Mouse (Mus musculus): ENCODE results near the gene Unc13a. TPM values are rescaled to one million over a fixed set of nuclear protein-coding genes. Genes with fewer than 3 reads are reported as not detected.

Gene Unc13a
- polyA plus RNA-seq, 1 experiment from 2014 or later: 0.50 TPM

DNA sequence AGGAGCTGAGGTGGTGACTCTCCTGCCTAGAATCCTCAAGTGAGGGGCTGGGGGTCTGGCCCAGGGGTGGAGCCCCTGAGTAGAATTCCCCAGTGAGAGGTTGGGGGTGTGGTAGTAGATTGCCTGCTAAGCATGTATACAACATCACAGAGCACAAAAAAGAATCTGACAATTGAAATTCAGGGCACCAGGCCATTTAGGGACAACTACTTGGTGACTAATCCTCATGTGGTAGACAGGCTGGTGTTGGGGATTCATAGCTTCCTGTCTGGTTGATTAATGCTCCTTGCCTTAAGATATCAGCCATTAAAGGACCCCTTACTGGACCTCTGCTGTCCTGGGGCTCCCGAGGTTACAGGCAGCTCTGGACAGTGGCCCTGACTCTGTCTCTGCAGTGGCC is 92.5 kb downstream of the Unc13a start:
- Histone ChIP-seq H3K9ac (ENCODE audit: low read depth, low read length) (no peak overlapping the region), H3K4me1 (replicated peaks; ENCODE audit: insufficient read depth, low read length) (no peaks in the 10 kb centered on the region), H3K4me3 (replicated peaks; ENCODE audit: low read depth, low read length) (no peak overlapping the region), H3K36me3 (ENCODE audit: insufficient read depth, low read length) (peaks cover under 1% of the 10 kb centered on the region; the same call in 1 of the 2 replicates), H3K9me3 (replicated peaks; ENCODE audit: low read length) (no peaks in the 10 kb centered on the region), H3K27me3 (ENCODE audit: insufficient read depth, low read length) (no peaks in the 10 kb centered on the region), H3K27ac (no peak overlapping the region), H3K4me2 (ENCODE audit: low read length) (no peak overlapping the region)
- 46% methylated on average over 1 of the region's 1 CpGs for whole genome bisulfite sequencing
- ATAC-seq (replicated peaks; ENCODE audit: low FRiP score, low read depth): no peak
- no peak for TF ChIP-seq CTCF (IDR thresholded peaks at IDR 0.05; ENCODE audit: low read depth)
- no peak for DNase-seq (ENCODE audit: low spot score)

DNA sequence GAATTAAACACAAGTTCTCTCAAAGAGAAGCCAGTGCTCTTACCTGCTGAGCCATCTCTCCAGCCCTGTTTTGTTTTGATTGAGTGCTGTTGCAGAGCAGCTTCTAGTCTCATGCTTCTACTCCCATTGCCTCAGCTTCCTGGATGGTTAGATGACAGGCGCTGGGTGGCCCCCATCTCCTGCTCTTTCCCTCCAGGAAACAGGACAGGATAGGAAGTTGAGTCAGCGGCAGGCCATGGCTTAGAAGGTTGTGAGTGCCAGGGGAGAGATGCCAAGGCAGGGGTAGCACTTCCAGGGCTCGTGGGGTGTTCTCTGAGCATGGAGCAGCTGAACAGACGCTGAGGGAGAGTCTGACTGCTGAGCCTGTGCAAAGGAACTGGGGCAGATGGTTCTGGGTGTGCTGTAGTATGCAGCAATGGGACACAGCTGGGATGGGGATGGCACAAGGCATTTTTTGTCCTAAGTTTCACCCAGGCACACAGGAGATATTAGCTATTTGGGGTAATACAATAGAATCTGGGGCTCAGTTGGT is 93.6 kb downstream of the Unc13a start:
- DNase-seq (ENCODE audit: low spot score) (no peak), ATAC-seq (replicated peaks; ENCODE audit: low FRiP score, low read depth) (no peak)
- WGBS: 68% methylated on average over 4 of the region's 4 CpGs
- H3K36me3 ChIP-seq (ENCODE audit: insufficient read depth, low read length): no peaks in the 10 kb centered on the region
- no peak overlapping the region for H3K4me2 ChIP-seq (ENCODE audit: low read length)
- no peaks in the 10 kb centered on the region for H3K4me1 ChIP-seq (replicated peaks; ENCODE audit: insufficient read depth, low read length)
- H3K27ac ChIP-seq: no peak overlapping the region
- no peaks in the 10 kb centered on the region for H3K27me3 ChIP-seq (ENCODE audit: insufficient read depth, low read length)
- H3K4me3 ChIP-seq (replicated peaks; ENCODE audit: low read depth, low read length): no peak overlapping the region
- no peak overlapping the region for H3K9ac ChIP-seq (ENCODE audit: low read depth, low read length)
- no peaks in the 10 kb centered on the region for H3K9me3 ChIP-seq (replicated peaks; ENCODE audit: low read length)
- no peak for TF ChIP-seq CTCF (IDR thresholded peaks at IDR 0.05; ENCODE audit: low read depth)

DNA sequence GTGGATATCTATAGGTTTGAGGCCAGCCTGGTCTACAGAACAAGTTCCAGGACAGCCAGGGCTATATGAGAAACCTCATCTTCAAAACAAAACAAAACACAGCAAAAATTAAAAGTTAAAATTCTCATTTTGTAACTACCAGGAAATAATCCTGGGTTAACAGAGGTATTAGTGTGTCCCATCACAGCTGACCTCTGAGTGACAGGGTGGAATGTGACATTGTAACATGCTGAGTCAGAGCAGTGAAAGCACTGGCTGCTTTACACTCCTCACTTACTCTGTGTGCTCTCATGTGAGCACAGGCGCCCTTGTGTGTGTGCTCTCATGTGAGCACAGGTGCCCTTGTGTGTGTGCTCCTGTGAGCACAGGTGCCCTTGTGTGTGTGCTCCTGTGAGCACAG is 96.5 kb downstream of the Unc13a start:
- no peak for ATAC-seq (replicated peaks; ENCODE audit: low FRiP score, low read depth)

DNA sequence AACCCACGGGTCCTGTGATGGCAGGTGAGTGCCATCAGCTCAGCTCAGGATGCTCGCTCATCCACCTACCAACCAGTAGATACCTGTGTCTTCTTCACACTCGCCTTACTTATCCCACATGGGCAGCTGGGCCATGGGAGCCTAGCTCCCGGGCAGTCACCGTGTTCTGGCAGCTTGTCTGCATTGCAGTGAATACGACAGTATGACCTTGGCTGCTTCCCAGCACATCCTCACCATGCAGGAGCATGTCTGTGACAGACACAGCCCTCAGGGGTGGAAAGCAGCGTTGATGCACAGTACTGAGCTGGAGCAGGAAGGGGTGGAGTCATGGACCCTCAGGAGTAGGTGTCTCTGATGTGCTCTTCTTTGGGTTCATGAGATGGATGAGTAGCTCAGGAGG is 97.1 kb downstream of the Unc13a start:
- Histone ChIP-seq H3K27me3 (ENCODE audit: insufficient read depth, low read length) (no peaks in the 10 kb centered on the region), H3K27ac (no peak overlapping the region), H3K9me3 (replicated peaks; ENCODE audit: low read length) (no peaks in the 10 kb centered on the region), H3K4me3 (replicated peaks; ENCODE audit: low read depth, low read length) (no peak overlapping the region), H3K36me3 (ENCODE audit: insufficient read depth, low read length) (no peaks in the 10 kb centered on the region), H3K9ac (ENCODE audit: low read depth, low read length) (no peak overlapping the region), H3K4me2 (ENCODE audit: low read length) (no peak overlapping the region), H3K4me1 (replicated peaks; ENCODE audit: insufficient read depth, low read length) (no peaks in the 10 kb centered on the region; the same call in 1 of the 2 replicates)
- no peak for TF ChIP-seq CTCF (IDR thresholded peaks at IDR 0.05; ENCODE audit: low read depth)
- no peak for ATAC-seq (replicated peaks; ENCODE audit: low FRiP score, low read depth)
- 79% methylated on average over 7 of the region's 7 CpGs for WGBS
- no peak for DNase-seq (ENCODE audit: low spot score)

More for the DNA sequence above, 96.5 kb downstream of the Unc13a start:
- Histone ChIP-seq H3K27ac (no peak overlapping the region), H3K4me1 (replicated peaks; ENCODE audit: insufficient read depth, low read length) (no peaks in the 10 kb centered on the region; the same call in 1 of the 2 replicates), H3K4me3 (replicated peaks; ENCODE audit: low read depth, low read length) (no peak overlapping the region), H3K4me2 (ENCODE audit: low read length) (no peak overlapping the region), H3K9me3 (replicated peaks; ENCODE audit: low read length) (no peaks in the 10 kb centered on the region), H3K27me3 (ENCODE audit: insufficient read depth, low read length) (no peaks in the 10 kb centered on the region), H3K36me3 (ENCODE audit: insufficient read depth, low read length) (no peaks in the 10 kb centered on the region), H3K9ac (ENCODE audit: low read depth, low read length) (no peak overlapping the region)
- 50% methylated on average over 1 of the region's 1 CpGs for WGBS
- DNase-seq (ENCODE audit: low spot score): no peak
- no peak for TF ChIP-seq CTCF (IDR thresholded peaks at IDR 0.05; ENCODE audit: low read depth)

Small RNA genes within 50 kb of the gene (microRNA-seq; reads per million reads assigned to microRNA genes)
- not detected for gene Mir6769b

Other genes with a start within 250 kb of the Unc13a start
- gene Abhd8, start 208.1 kb downstream of the Unc13a start, polyA plus RNA-seq (2015; fragmentation: Nextera tagmentation; extraction: Ambion mirVana): 35.0 and 38.3 TPM in 2 replicates
- gene Mrpl34, start 206.8 kb downstream of the Unc13a start, polyA plus RNA-seq (2015; fragmentation: Nextera tagmentation; extraction: Ambion mirVana): 242 and 245 TPM in 2 replicates
- gene Dda1, start 202.6 kb downstream of the Unc13a start, polyA plus RNA-seq (2015; fragmentation: Nextera tagmentation; extraction: Ambion mirVana): 88.0 and 93.7 TPM in 2 replicates
- gene Ano8, start 185.8 kb downstream of the Unc13a start, polyA plus RNA-seq (2015; fragmentation: Nextera tagmentation; extraction: Ambion mirVana): 0.84 and 1.4 TPM in 2 replicates
- 14.5 and 14.6 TPM in 2 replicates for gene Gtpbp3, start 183.7 kb downstream of the Unc13a start, polyA plus RNA-seq (2015; fragmentation: Nextera tagmentation; extraction: Ambion mirVana)
- 182 and 208 TPM in 2 replicates for gene Plvap, start 160.0 kb downstream of the Unc13a start, polyA plus RNA-seq (2015; fragmentation: Nextera tagmentation; extraction: Ambion mirVana)
- 0.19 and 0.20 TPM in 2 replicates for gene Ccdc194, start 146.0 kb downstream of the Unc13a start, polyA plus RNA-seq (2015; fragmentation: Nextera tagmentation; extraction: Ambion mirVana)
- gene Bst2, start 134.3 kb downstream of the Unc13a start, polyA plus RNA-seq (2015; fragmentation: Nextera tagmentation; extraction: Ambion mirVana): 106 and 124 TPM in 2 replicates
- gene Mvb12a, start 128.8 kb downstream of the Unc13a start, polyA plus RNA-seq (2015; fragmentation: Nextera tagmentation; extraction: Ambion mirVana): 129 and 131 TPM in 2 replicates
- gene Tmem221, start 112.9 kb downstream of the Unc13a start, polyA plus RNA-seq (2015; fragmentation: Nextera tagmentation; extraction: Ambion mirVana): 17.1 and 19.1 TPM in 2 replicates
- gene Nxnl1, start 105.2 kb downstream of the Unc13a start, polyA plus RNA-seq (2015; fragmentation: Nextera tagmentation; extraction: Ambion mirVana): 0.13 and 0.20 TPM in 2 replicates
- gene Slc27a1, start 102.9 kb downstream of the Unc13a start, polyA plus RNA-seq (2015; fragmentation: Nextera tagmentation; extraction: Ambion mirVana): 50.5 and 53.7 TPM in 2 replicates
- gene Pgls, start 79.6 kb downstream of the Unc13a start, polyA plus RNA-seq (2015; fragmentation: Nextera tagmentation; extraction: Ambion mirVana): 279 and 296 TPM in 2 replicates
- gene Fam129c, start 74.1 kb downstream of the Unc13a start, polyA plus RNA-seq (2015; fragmentation: Nextera tagmentation; extraction: Ambion mirVana): 2.5 and 2.8 TPM in 2 replicates
- gene Colgalt1, start 60.8 kb downstream of the Unc13a start, polyA plus RNA-seq (2015; fragmentation: Nextera tagmentation; extraction: Ambion mirVana): 64.1 and 66.2 TPM in 2 replicates
- gene Jak3, start 4.5 kb upstream of the Unc13a start, polyA plus RNA-seq (2015; fragmentation: Nextera tagmentation; extraction: Ambion mirVana): 5.3 TPM in 2 replicates
- gene Insl3, start 17.5 kb upstream of the Unc13a start, polyA plus RNA-seq (2015; fragmentation: Nextera tagmentation; extraction: Ambion mirVana): 1.3 TPM in 2 replicates
- 4.3 TPM in 2 replicates for gene B3gnt3, start 30.0 kb upstream of the Unc13a start, polyA plus RNA-seq (2015; fragmentation: Nextera tagmentation; extraction: Ambion mirVana)
- 3.4 and 4.1 TPM in 2 replicates for gene Fcho1, start 54.0 kb upstream of the Unc13a start, polyA plus RNA-seq (2015; fragmentation: Nextera tagmentation; extraction: Ambion mirVana)
- 4.8 and 5.4 TPM in 2 replicates for gene Zfp709, start 210.3 kb upstream of the Unc13a start, polyA plus RNA-seq (2015; fragmentation: Nextera tagmentation; extraction: Ambion mirVana)
- 4.0 and 4.6 TPM in 2 replicates for gene Zfp882, start 236.9 kb upstream of the Unc13a start, polyA plus RNA-seq (2015; fragmentation: Nextera tagmentation; extraction: Ambion mirVana)
- gene Zfp617, start 236.9 kb upstream of the Unc13a start, polyA plus RNA-seq (2015; fragmentation: Nextera tagmentation; extraction: Ambion mirVana): 13.6 and 17.3 TPM in 2 replicates

Data from kidney, postnatal 0 days (tissue).